Mouse (Mus musculus): ENCODE data around the gene Chn1. TPM values are rescaled to one million over a fixed set of nuclear protein-coding genes. Genes with fewer than 3 reads are reported as not detected.
A peak's percentile ranks its signal among the peaks of the same experiment; 100 is the strongest.

Gene Chn1
- polyA plus RNA-seq, 1 experiment from 2014 or later: 94.9 TPM

DNA sequence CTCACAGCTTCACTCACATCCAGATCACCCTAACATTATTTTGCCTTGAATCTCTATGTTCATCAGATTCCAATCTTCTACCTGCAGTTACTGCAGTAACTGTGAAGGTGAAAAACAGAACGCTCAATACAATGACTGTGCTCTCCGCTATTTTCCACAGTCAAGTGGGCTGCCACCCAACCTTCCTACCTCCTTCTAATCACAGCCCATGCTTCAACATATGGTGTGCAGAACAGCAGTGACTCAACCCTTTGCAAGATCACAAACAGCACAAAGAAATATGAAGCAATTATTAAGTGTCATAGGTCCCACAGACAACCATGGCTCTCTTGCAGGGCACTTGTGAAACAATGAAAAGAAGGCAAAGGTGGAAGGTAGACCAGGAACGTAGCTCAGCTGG lies 33.9 kb downstream of the Chn1 start:
- no peak for ATAC-seq (replicated peaks)
- Histone ChIP-seq H3K4me3 (no peak overlapping the region), H3K27ac (replicated peaks) (no peak overlapping the region), H3K36me3 (no peaks in the 10 kb centered on the region), H3K4me2 (replicated peaks) (no peak overlapping the region), H3K27me3 (no peaks in the 10 kb centered on the region), H3K4me1 (no peaks in the 10 kb centered on the region), H3K9me3 (no peaks in the 10 kb centered on the region), H3K9ac (replicated peaks) (no peak overlapping the region)
- 86% methylated on average over 3 of the region's 3 CpGs for WGBS

DNA sequence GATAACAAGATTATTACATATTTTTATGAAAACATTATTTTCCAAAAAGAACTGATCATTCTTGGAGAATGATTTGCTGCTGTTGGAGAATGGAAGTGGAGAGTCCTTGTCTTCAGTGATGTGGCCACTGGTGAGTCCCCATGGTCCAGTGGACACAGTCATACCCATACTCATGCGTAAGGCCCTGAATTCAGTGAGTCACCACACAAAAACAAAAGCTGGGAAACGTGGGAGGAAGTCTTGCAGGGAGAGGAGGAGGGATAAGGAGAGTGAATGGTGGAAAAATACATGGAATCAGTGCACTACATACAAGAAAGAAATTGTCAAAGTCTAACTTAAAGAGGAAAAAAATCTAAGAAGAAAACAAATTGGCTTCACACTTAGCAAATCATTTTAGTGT lies 47.3 kb downstream of the Chn1 start:
- Histone ChIP-seq H3K4me3 (no peak overlapping the region), H3K27ac (replicated peaks) (no peak overlapping the region), H3K27me3 (no peaks in the 10 kb centered on the region), H3K4me1 (peaks cover 9% of the 10 kb centered on the region; the same call in 1 of the 2 replicates), H3K4me2 (replicated peaks) (no peak overlapping the region), H3K36me3 (no peaks in the 10 kb centered on the region), H3K9me3 (no peaks in the 10 kb centered on the region), H3K9ac (replicated peaks) (no peak overlapping the region)
- no peak for ATAC-seq (replicated peaks)
- 71% methylated on average over 2 of the region's 2 CpGs for WGBS

GRCm38 (mm10) chr2:73724934-73725333 lies 50.2 kb downstream of the Chn1 start:
- Histone ChIP-seq H3K27ac (replicated peaks) (no peak overlapping the region), H3K36me3 (no peaks in the 10 kb centered on the region), H3K27me3 (no peaks in the 10 kb centered on the region), H3K9me3 (no peaks in the 10 kb centered on the region), H3K4me1 (peaks cover 18% of the 10 kb centered on the region), H3K4me2 (replicated peaks) (no peak overlapping the region), H3K4me3 (no peak overlapping the region), H3K9ac (replicated peaks) (no peak overlapping the region)
- WGBS: 73% methylated on average over 3 of the region's 3 CpGs
- ATAC-seq (replicated peaks): no peak

GRCm38 (mm10) chr2:73721821-73722220 lies 53.3 kb downstream of the Chn1 start:
- no peaks in the 10 kb centered on the region for H3K36me3 ChIP-seq
- no peaks in the 10 kb centered on the region for H3K27me3 ChIP-seq
- no peak overlapping the region; the same call in 1 of the 2 replicates for H3K27ac ChIP-seq (replicated peaks)
- H3K9ac ChIP-seq (replicated peaks): no peak overlapping the region
- no peak overlapping the region for H3K4me2 ChIP-seq (replicated peaks)
- no peak overlapping the region for H3K4me3 ChIP-seq
- WGBS: 44% methylated on average over 4 of the region's 4 CpGs
- peaks cover 13% of the 10 kb centered on the region for H3K4me1 ChIP-seq
- ATAC-seq (replicated peaks): no peak
- no peaks in the 10 kb centered on the region for H3K9me3 ChIP-seq

DNA sequence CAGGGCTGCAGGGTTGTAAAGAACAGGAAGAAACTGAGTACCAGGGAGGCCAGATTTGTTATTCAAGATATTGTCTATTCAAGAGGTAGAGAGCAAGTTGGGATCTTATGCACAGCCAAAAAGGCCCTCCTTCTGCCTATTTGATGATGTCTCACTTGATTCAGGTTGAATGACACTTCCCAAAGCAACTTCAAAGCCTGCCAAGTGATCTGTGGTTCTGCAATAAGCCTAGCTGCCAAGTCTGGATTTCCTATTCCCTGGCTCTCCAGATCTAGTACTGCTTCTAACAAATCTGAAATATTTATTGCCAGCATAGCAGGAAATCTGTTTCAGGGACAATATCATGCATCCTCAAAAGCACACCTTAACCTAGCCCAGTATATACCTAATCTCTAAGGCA lies 62.7 kb downstream of the Chn1 start:
- no peaks in the 10 kb centered on the region for H3K36me3 ChIP-seq
- 0 out of 2 replicates have a peak, but pooled peaks cover 6% of the 10 kb centered on the region for H3K4me1 ChIP-seq
- no peak for ATAC-seq (replicated peaks)
- no peaks in the 10 kb centered on the region for H3K9me3 ChIP-seq
- no peak overlapping the region for H3K4me3 ChIP-seq
- no peak overlapping the region for H3K4me2 ChIP-seq (replicated peaks)
- H3K27me3 ChIP-seq: no peaks in the 10 kb centered on the region
- no peak overlapping the region for H3K27ac ChIP-seq (replicated peaks)
- no peak overlapping the region for H3K9ac ChIP-seq (replicated peaks)

DNA sequence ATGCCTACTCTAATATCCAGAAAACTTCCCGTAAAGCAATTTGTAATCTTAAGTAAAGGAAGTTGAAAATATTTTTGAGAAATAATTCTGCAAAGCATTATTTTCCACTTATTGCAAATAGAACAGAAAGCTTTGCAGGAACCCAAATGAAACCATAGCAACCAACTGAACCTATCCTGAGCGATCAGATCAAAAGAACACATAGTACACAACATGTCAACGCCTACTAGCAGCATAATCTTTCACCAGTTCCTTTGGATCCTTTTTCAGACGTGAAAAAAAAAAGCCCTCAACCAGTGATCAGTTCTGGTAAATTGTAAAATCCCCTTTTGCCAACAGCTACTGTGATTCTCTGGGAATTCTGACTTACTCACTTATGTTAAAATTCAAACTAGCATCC lies 82.1 kb downstream of the Chn1 start:
- no peak for ATAC-seq (replicated peaks)
- no peaks in the 10 kb centered on the region for H3K36me3 ChIP-seq
- 68% methylated on average over 4 of the region's 4 CpGs for WGBS

DNA sequence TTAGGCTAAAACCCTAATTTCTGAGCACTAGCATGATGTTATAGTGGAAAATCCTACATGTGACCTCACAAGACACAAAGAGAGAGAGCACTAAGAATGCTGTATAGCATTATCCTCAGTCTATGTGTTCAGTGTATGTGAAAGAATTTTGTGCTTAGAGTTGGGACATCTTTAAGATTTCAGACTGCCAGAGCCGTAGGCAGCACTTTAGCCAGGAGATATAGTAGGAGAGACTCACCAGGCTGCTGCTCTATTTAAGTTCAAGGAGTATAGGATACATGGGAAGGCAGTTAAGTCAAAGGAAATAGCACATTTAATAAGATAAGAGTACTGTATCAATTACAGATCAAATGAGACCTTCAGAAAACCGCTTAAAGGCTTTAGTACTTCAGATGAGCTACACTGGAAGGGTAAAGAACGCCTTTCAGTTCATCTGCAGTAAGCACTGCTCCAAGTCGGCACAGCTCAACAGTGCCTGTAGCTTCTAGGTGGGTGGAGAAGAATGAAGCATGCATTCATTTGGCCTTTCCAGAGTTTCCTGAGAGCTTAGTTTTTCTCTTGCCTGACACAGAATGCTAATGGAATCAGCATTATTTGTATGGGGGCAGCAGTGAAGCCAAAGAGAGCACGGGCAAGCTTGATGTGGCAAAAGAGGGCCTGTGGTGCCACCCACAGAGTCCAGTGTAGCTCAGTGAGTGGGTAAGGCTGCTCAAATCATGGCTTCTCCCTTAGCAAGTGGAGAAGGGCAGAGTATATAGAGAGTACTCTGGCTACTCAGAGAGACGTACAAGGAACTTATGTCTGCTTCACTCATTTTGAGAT lies 84.2 kb downstream of the Chn1 start:
- 68% methylated on average over 6 of the region's 6 CpGs for WGBS
- Histone ChIP-seq H3K4me3 (no peak overlapping the region), H3K4me1 (no peaks in the 10 kb centered on the region), H3K9me3 (peaks cover 5% of the 10 kb centered on the region; the same call in 1 of the 2 replicates), H3K36me3 (no peaks in the 10 kb centered on the region), H3K4me2 (replicated peaks) (no peak overlapping the region), H3K27ac (replicated peaks) (no peak overlapping the region), H3K27me3 (no peaks in the 10 kb centered on the region), H3K9ac (replicated peaks) (no peak overlapping the region)
- no peak for ATAC-seq (replicated peaks)

More for the DNA sequence above, 82.1 kb downstream of the Chn1 start:
- Histone ChIP-seq H3K27ac (replicated peaks) (no peak overlapping the region), H3K4me2 (replicated peaks) (no peak overlapping the region), H3K4me3 (no peak overlapping the region), H3K27me3 (no peaks in the 10 kb centered on the region), H3K9me3 (no peaks in the 10 kb centered on the region), H3K9ac (replicated peaks) (no peak overlapping the region), H3K4me1 (no peaks in the 10 kb centered on the region)

- H3K9ac ChIP-seq (replicated peaks): no peak overlapping the region
- 0 out of 2 replicates have a peak overlapping the region, but pooled peaks have one; percentile 2 for H3K27ac ChIP-seq (replicated peaks)
- H3K36me3 ChIP-seq: no peaks in the 10 kb centered on the region
- H3K27me3 ChIP-seq: no peaks in the 10 kb centered on the region
- H3K9me3 ChIP-seq: peaks cover 2% of the 10 kb centered on the region; the same call in 1 of the 2 replicates
- H3K4me3 ChIP-seq: no peak overlapping the region
- H3K4me2 ChIP-seq (replicated peaks): no peak overlapping the region
- ATAC-seq (replicated peaks): no peak
- H3K4me1 ChIP-seq: peaks cover 6% of the 10 kb centered on the region
- 52% methylated on average over 1 of the region's 1 CpGs for WGBS
Observed at GRCm38 (mm10) chr2:73682500-73682899, 92.6 kb downstream of the Chn1 start.

GRCm38 (mm10) chr2:73680425-73681027 lies 94.6 kb downstream of the Chn1 start:
- WGBS: 57% methylated on average over 1 of the region's 1 CpGs
- H3K9ac ChIP-seq (replicated peaks): no peak overlapping the region

DNA sequence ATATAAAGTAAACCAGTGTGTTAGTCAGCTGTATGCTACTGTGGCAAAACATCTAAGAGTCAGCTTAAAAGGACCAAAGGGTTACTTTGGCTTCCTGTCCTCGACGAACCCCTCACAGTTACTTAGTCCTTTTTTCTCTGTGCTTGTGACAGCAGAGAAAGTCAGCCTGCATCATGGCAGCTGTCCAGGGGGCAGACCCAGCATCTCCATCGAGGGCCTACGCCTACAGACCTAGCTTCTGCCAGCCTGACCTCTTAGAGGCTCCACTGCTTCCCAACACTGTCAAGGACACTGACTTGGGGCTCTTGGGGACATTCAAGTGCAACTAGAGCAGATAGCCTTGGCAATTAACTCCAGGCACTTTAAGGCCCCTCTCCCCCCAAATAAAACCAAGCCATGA lies 106.5 kb downstream of the Chn1 start:
- no peaks in the 10 kb centered on the region for H3K36me3 ChIP-seq
- no peak for ATAC-seq (replicated peaks)
- no peaks in the 10 kb centered on the region for H3K9me3 ChIP-seq
- no peak overlapping the region for H3K27ac ChIP-seq (replicated peaks)
- H3K4me2 ChIP-seq (replicated peaks): no peak overlapping the region
- H3K4me3 ChIP-seq: no peak overlapping the region
- H3K9ac ChIP-seq (replicated peaks): no peak overlapping the region
- no peaks in the 10 kb centered on the region for H3K4me1 ChIP-seq
- 88% methylated on average over 4 of the region's 4 CpGs for WGBS
- no peaks in the 10 kb centered on the region for H3K27me3 ChIP-seq

More at GRCm38 (mm10) chr2:73680425-73681027, 94.6 kb downstream of the Chn1 start:
- H3K4me3 ChIP-seq: no peak overlapping the region
- no peaks in the 10 kb centered on the region for H3K9me3 ChIP-seq
- peaks cover 16% of the 10 kb centered on the region for H3K4me1 ChIP-seq
- peak; percentile 71 for ATAC-seq (replicated peaks)
- no peak overlapping the region for H3K27ac ChIP-seq (replicated peaks)
- H3K27me3 ChIP-seq: no peaks in the 10 kb centered on the region
- H3K4me2 ChIP-seq (replicated peaks): no peak overlapping the region
- H3K36me3 ChIP-seq: no peaks in the 10 kb centered on the region

GRCm38 (mm10) chr2:73660566-73661134 lies 114.5 kb downstream of the Chn1 start:
- Histone ChIP-seq H3K9ac (replicated peaks) (no peak overlapping the region), H3K4me3 (no peak overlapping the region), H3K36me3 (no peaks in the 10 kb centered on the region), H3K4me2 (replicated peaks) (peak overlapping the region; percentile 27; the same call in 1 of the 2 replicates), H3K9me3 (no peaks in the 10 kb centered on the region), H3K4me1 (peaks cover 30% of the 10 kb centered on the region), H3K27ac (replicated peaks) (no peak overlapping the region), H3K27me3 (no peaks in the 10 kb centered on the region)
- WGBS: 87% methylated on average over 11 of the region's 11 CpGs
- peak; percentile 47; the same call in 1 of the 2 replicates for ATAC-seq (replicated peaks)

Measured in forebrain, embryonic 15.5 days (tissue).